In the genomic region with DNA sequence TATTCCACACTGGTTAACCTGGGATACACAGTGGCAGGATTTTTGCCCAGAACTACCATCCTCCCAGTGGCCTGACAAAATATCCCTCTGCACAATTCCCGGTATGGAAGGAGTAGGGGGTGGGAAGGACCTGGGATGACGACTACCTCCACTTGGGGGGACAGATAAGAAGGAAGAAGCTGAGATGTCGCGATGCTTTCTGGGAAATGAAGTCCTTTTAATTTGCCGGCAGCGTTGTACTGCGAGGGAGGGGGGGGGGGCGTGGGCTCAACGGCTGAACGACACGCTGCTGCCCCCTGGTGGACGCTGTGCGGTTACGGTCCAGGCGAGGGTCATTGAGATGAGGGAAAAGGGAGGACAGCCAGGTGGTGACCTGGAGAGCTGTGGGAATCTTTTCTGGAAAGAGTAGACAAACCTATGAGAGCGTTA, we compare ENCODE assay signal across 9 mouse cellular contexts. TPM values are rescaled to one million over a fixed set of nuclear protein-coding genes. Genes with fewer than 3 reads are reported as not detected.
DNase-seq lines count a peak whose midpoint lies in the region; ATAC-seq lines count a peak whose summit lies in the region.
"Had no signal": no experiment of that assay in that cellular context is flagged by ENCODE, and none has a peak within 500 bp of the region (broad histone marks: within the 10 kb centered on the region; RNA-seq: fewer than 3 reads in every experiment).

No protein-coding gene starts in this region.

- H3K4me3 ChIP-seq in liver, embryonic 12.5 days = no peak overlapping the region
- H3K4me3 ChIP-seq in stomach, embryonic 15.5 days (replicated peaks) = 0 out of 2 replicates have a peak overlapping the region, but pooled peaks have one; percentile 5

- no peaks in the 10 kb centered on the region for H3K9me3 ChIP-seq in liver, embryonic 12.5 days (replicated peaks)
- H3K9me3 ChIP-seq in stomach, embryonic 15.5 days = no peaks in the 10 kb centered on the region

- no peaks in the 10 kb centered on the region for H3K27me3 ChIP-seq in liver, embryonic 12.5 days (replicated peaks)
- no peaks in the 10 kb centered on the region for H3K27me3 ChIP-seq in stomach, embryonic 15.5 days (replicated peaks)

- peaks cover 22% of the 10 kb centered on the region for H3K4me1 ChIP-seq in liver, embryonic 12.5 days
- peaks cover 9% of the 10 kb centered on the region; the same call in 1 of the 2 replicates for H3K4me1 ChIP-seq in stomach, embryonic 15.5 days

- H3K4me2 ChIP-seq in liver, embryonic 12.5 days = peak overlapping the region; percentile 45
- peak overlapping the region; percentile 39 for H3K4me2 ChIP-seq in stomach, embryonic 15.5 days

- DNase-seq in CD4-positive, CD25-positive, alpha-beta regulatory T cell, adult 2 months (ENCODE audit: low read depth, low spot score) = peak; percentile 94
- DNase-seq in adrenal gland, adult 8-10 months = peak; percentile 54
- DNase-seq in embryo, embryonic 11 days = peak; percentile 92
- peak; percentile 76 for DNase-seq in heart, adult 8-10 months (ENCODE audit: low spot score)
- peak; percentile 62 to 67 for DNase-seq in kidney, adult 8-10 months
- DNase-seq in naive thymus-derived CD4-positive, alpha-beta T cell, adult 2 months (ENCODE audit: low read depth) = peak; percentile 90

- H3K27ac ChIP-seq in liver, embryonic 12.5 days = no peak overlapping the region
- no peak overlapping the region for H3K27ac ChIP-seq in stomach, embryonic 15.5 days

- under 1% methylated on average over 16 of the region's 16 CpGs for WGBS in liver, embryonic 12.5 days (ENCODE audit: insufficient replicate concordance)
- WGBS in stomach, embryonic 15.5 days = 0% methylated on average over 16 of the region's 16 CpGs

- no peak overlapping the region for H3K9ac ChIP-seq in liver, embryonic 12.5 days
- no peak overlapping the region for H3K9ac ChIP-seq in stomach, embryonic 15.5 days

- H3K36me3 ChIP-seq in liver, embryonic 12.5 days = no peaks in the 10 kb centered on the region
- no peaks in the 10 kb centered on the region for H3K36me3 ChIP-seq in stomach, embryonic 15.5 days

- ATAC-seq in liver, embryonic 12.5 days = peak; percentile 65
- peak; percentile 37 for ATAC-seq in stomach, embryonic 15.5 days (ENCODE audit: insufficient read depth, low FRiP score, low read depth)

RNA-seq across cellular contexts. Expression of gene Polr2i, which starts 15.0 kb away (rescaled TPM):
- total RNA-seq in adrenal gland, adult 8-10 months (2022) = 10 to 100 TPM; 62.8 to 93.8 (median 72.7) TPM
- 10 to 100 TPM; 54.0 to 70.5 (median 64.9) TPM for total RNA-seq in heart, adult 8-10 months (2022)
- 73.4 and 79.5 TPM in 2 replicates for polyA plus RNA-seq in liver, embryonic 12.5 days (2016; fragmentation: Nextera tagmentation; extraction: Ambion mirVana)
- polyA plus RNA-seq in stomach, embryonic 15.5 days (2015; fragmentation: Nextera tagmentation; extraction: Ambion mirVana) = 129 and 139 TPM in 2 replicates

RNA-seq across cellular contexts. Expression of gene Tbcb, which starts 15.3 kb away (rescaled TPM):
- 100 to 1,000 TPM; 102 to 119 (median 108) TPM for total RNA-seq in adrenal gland, adult 8-10 months (2022)
- total RNA-seq in heart, adult 8-10 months (2022) = 10 to 100 TPM; 51.2 to 62.4 (median 57.6) TPM
- 75.0 and 77.3 TPM in 2 replicates for polyA plus RNA-seq in liver, embryonic 12.5 days (2016; fragmentation: Nextera tagmentation; extraction: Ambion mirVana)
- polyA plus RNA-seq in stomach, embryonic 15.5 days (2015; fragmentation: Nextera tagmentation; extraction: Ambion mirVana) = 138 and 158 TPM in 2 replicates

RNA-seq across cellular contexts. Expression of gene Capns1, which starts 18.1 kb away (rescaled TPM):
- 100 to 1,000 TPM; 562 to 740 (median 679) TPM for total RNA-seq in adrenal gland, adult 8-10 months (2022)
- 100 to 1,000 TPM; 287 to 304 (median 297) TPM for total RNA-seq in heart, adult 8-10 months (2022)
- 42.6 and 49.2 TPM in 2 replicates for polyA plus RNA-seq in liver, embryonic 12.5 days (2016; fragmentation: Nextera tagmentation; extraction: Ambion mirVana)
- 106 and 111 TPM in 2 replicates for polyA plus RNA-seq in stomach, embryonic 15.5 days (2015; fragmentation: Nextera tagmentation; extraction: Ambion mirVana)

RNA-seq across cellular contexts. Expression of gene Ovol3, which starts 18.8 kb away (rescaled TPM):
- total RNA-seq in adrenal gland, adult 8-10 months (2022) = not detected
- total RNA-seq in heart, adult 8-10 months (2022) = not detected
- not detected in 2 replicates for polyA plus RNA-seq in liver, embryonic 12.5 days (2016; fragmentation: Nextera tagmentation; extraction: Ambion mirVana)
- polyA plus RNA-seq in stomach, embryonic 15.5 days (2015; fragmentation: Nextera tagmentation; extraction: Ambion mirVana) = not detected in 2 replicates
- total RNA-seq: layer of hippocampus, postnatal 36 days had no signal

RNA-seq across cellular contexts. Expression of gene Cox7a1, which starts 32.8 kb away (rescaled TPM):
- total RNA-seq in adrenal gland, adult 8-10 months (2022) = 100 to 1,000 TPM in 3 of 4 experiments, 10 to 100 TPM in 1; 65.3 to 235 (median 137) TPM
- total RNA-seq in heart, adult 8-10 months (2022) = 1,000 to 10,000 TPM; 3,196 to 3,318 (median 3,289) TPM
- 4.4 and 6.2 TPM in 2 replicates for polyA plus RNA-seq in liver, embryonic 12.5 days (2016; fragmentation: Nextera tagmentation; extraction: Ambion mirVana)
- polyA plus RNA-seq in stomach, embryonic 15.5 days (2015; fragmentation: Nextera tagmentation; extraction: Ambion mirVana) = 13.8 and 22.0 TPM in 2 replicates
